Mouse (Mus musculus) heart, adult 2 months (tissue): ENCODE results near the gene Spns1.

Source experiments
- CTCF ChIP-seq: fragments of 200-600 bp; IDR thresholded peaks from 2 replicates; pipeline ENCODE4 v1.8.1; 2022; ENCODE audit warnings: antibody characterized with exemption, mild to moderate bottlenecking, moderate library complexity
- POLR2A ChIP-seq: fragments of 200-500 bp; IDR thresholded peaks from 2 replicates; pipeline ENCODE4 v1.6.1; 2011; ENCODE audit warnings: mild to moderate bottlenecking, low read depth, low read length, control low read depth; ENCODE audit not compliant: insufficient read depth

DNA sequence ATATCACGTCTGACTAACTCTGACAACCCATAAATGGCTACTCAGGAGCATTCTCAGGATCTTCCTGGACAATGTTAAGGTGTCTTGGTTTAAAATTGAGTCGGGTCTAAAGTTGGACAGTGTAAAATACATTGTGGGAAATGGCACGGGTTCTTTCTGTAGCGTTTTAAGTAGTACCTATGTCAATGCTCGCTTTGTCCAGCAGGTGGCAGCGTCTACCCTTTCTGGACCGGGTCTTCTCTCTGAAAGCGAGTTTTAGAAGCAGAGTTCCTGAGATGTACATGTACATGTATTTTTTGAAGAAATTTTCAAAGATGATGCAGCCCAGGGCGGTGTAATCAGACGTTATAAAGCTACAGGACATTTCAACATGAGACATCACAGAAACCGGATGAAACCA is 53.5 kb downstream of the Spns1 start:
- TF ChIP-seq CTCF (peak; percentile 94), POLR2A (no peak)
